Mouse (Mus musculus) brain, adult 2 months (tissue): ENCODE results near the gene Ano8.
"Not testable (repeated sequence)": the region's sequence is repeated elsewhere in the genome, so short reads cannot be mapped to it uniquely, and the experiment has no call there.

Experiments
- DNase-seq: peaks from one replicate; pipeline ENCODE4 v3.0.0; 2011; ENCODE audit warnings: low read depth, low spot score

Ano8 gene

GRCm38 (mm10) chr8:71445096-71445495 is 40.7 kb downstream of the Ano8 start:
- DNase-seq = no peak

- peak; percentile 79 for DNase-seq
These were observed 44.4 kb downstream of the Ano8 start for GRCm38 (mm10) chr8:71441404-71441803.

GRCm38 (mm10) chr8:71437041-71437440 is 48.7 kb downstream of the Ano8 start:
- no peak for DNase-seq

- DNase-seq = not testable (repeated sequence)
These were observed 52.8 kb downstream of the Ano8 start for GRCm38 (mm10) chr8:71432935-71433334.
